Mouse (Mus musculus): ENCODE measurements at regions not wholly inside any gene's neighbourhood (a gene's known extent, or its start where the extent isn't known, plus 50 kb on each side); places are given as distances from the start of the nearest gene placed in this dataset.

DNA sequence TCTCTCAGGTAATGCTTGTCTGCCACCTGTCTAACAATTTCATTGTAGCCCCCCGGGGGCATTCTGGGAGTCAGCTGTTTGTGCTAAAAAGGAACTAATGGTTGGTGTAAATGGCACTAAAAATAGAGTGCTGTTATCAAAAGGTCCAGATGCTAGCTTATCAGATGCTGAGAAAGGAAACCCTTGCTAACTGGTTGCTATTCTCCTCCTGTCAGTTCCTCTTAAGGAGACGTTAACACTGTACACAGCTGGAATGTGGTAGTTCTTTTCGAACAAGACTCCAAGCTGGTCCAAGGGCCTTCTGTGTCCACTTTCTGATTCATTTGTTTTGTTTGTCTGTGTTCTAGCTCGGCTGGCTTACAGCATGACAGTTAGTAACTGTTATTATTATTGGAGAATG is 592.0 kb downstream of the Ofcc1 start:
- Histone ChIP-seq H3K36me3 (replicated peaks) (no peaks in the 10 kb centered on the region), H3K9ac (no peak overlapping the region), H3K4me2 (no peak overlapping the region), H3K9me3 (no peaks in the 10 kb centered on the region), H3K4me3 (replicated peaks) (no peak overlapping the region), H3K4me1 (no peaks in the 10 kb centered on the region), H3K27ac (no peak overlapping the region), H3K27me3 (no peaks in the 10 kb centered on the region)
- no peak for ATAC-seq (ENCODE audit: low FRiP score)
- 72% methylated on average over 4 of the region's 4 CpGs for WGBS

DNA sequence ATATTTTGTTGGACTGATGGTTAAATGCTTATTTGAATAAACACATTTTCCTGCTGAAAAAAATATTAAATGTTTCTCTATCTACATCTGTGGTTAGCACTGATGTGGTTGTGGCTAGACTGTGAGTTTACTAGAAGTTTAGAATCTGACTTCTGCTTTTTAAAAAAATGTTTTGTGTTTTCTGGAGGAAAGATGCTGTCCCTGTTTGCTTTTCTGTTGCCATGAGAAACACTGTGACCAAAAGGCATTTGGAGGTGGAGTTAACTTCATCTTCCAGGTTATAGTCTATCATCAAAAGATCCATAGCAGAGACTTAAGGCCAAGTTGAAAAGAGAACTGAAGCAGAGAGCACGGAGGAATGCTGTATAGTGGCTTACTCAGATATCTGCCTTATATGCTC is 594.4 kb downstream of the Ofcc1 start:
- no peak for ATAC-seq (ENCODE audit: low FRiP score)
- H3K27ac ChIP-seq: no peak overlapping the region
- WGBS: 94% methylated on average over 1 of the region's 1 CpGs

More for the DNA sequence above, 594.4 kb downstream of the Ofcc1 start:
- Histone ChIP-seq H3K9ac (no peak overlapping the region), H3K4me3 (replicated peaks) (no peak overlapping the region), H3K27me3 (no peaks in the 10 kb centered on the region), H3K9me3 (no peaks in the 10 kb centered on the region), H3K4me1 (no peaks in the 10 kb centered on the region), H3K36me3 (replicated peaks) (no peaks in the 10 kb centered on the region), H3K4me2 (no peak overlapping the region)

Data from forebrain, embryonic 12.5 days (tissue).